Mouse (Mus musculus) left cerebral cortex, adult 2 months (tissue): ENCODE data around the gene Trim2. TPM values are rescaled to one million over a fixed set of nuclear protein-coding genes. Genes with fewer than 3 reads are reported as not detected.
A peak's percentile ranks its signal among the peaks of the same experiment; 100 is the strongest.

Experiments used
- DNase-seq, 2 experiments: peaks; one replicate each; pipeline ENCODE4 v3.0.0; 2021 to 2022; ENCODE audit warnings: low spot score in 2 of 2, mixed read lengths in 1 of 2; ENCODE audit errors: extremely low spot score in 1 of 2
- H3K27ac ChIP-seq: fragments of 200-600 bp; 2 replicates; pipeline ENCODE4 v1.8.1; 2022
- H3K4me3 ChIP-seq: fragments of 200-600 bp; 2 replicates; pipeline ENCODE4 v1.8.1; 2022
- CTCF ChIP-seq: fragments of 200-600 bp; IDR thresholded peaks from 2 replicates; pipeline ENCODE4 v1.8.1; 2022; ENCODE audit warnings: antibody characterized with exemption, mild to moderate bottlenecking, moderate library complexity
- intact Hi-C: fragments of 180-260 bp; cut with DNase I; formaldehyde crosslinking; loops from one replicate; pipeline ENCODE4 v1.15.1; 2025
- total RNA-seq, 2 experiments: library from RNA; stranded (reverse); gene quantifications; 2 replicates each; pipeline ENCODE4 v1.2.3; 2021

Trim2 gene
- total RNA-seq, 2 experiments from 2014 or later = 246 to 280 TPM

DNA sequence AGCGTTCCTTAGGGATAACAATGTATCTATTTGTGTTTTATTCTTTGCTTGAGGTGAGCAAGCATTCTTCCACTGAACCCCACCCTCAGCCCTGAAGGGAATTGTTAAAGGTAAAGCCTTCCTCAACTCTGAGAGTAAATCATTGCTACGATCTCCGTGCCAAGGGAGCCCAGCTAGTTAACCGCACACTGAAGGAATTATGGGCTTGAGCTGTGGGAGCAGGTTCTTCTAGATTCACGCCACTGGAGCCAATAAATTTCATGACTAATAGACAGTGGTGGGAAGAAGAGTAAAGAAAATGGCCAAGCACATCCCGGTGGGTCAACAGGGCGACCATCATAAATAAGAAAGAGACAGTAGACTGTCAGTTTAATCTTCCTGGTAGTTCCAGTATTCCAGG is 56.4 kb downstream of the Trim2 start:
- no peak for TF ChIP-seq CTCF
- no peak overlapping the region for H3K27ac ChIP-seq
- no peak for DNase-seq
- intact Hi-C loops = no loop called here
- no peak overlapping the region for H3K4me3 ChIP-seq

- no peak for TF ChIP-seq CTCF
- H3K27ac ChIP-seq = no peak overlapping the region
- H3K4me3 ChIP-seq = no peak overlapping the region
- no peak for DNase-seq
- intact Hi-C loops = no loop called here
Observed at GRCm38 (mm10) chr3:84247789-84248188, 58.9 kb downstream of the Trim2 start.

DNA sequence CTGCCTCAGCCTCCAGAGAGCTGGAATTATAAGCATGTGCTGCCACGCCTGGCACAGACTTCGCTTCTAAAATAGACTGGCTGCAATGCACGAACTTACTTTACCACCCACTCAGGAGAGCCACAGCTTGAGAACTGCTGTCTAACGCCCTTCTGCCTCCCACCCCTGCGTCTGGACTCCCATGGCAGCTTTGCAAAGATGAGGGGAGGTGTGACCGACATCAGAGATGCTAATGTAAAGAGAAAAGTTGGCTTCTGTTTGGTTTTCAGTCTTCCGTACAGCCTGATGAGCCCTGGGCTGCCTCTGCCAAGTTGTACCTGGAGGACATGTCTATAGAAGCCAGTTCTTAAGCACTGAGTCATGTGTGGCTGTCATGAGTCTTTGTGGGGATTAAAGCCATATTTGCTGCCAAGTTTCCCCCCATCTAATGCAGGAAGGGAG is 60.2 kb downstream of the Trim2 start:
- H3K27ac ChIP-seq = no peak overlapping the region
- intact Hi-C loops = loop anchor here (1.0 kb wide), 3 partner anchors 13 to 42 kb away; no protein-coding TSS in a partner anchor
- no peak overlapping the region for H3K4me3 ChIP-seq
- no peak for TF ChIP-seq CTCF
- DNase-seq = peak; percentile 75 to 80

DNA sequence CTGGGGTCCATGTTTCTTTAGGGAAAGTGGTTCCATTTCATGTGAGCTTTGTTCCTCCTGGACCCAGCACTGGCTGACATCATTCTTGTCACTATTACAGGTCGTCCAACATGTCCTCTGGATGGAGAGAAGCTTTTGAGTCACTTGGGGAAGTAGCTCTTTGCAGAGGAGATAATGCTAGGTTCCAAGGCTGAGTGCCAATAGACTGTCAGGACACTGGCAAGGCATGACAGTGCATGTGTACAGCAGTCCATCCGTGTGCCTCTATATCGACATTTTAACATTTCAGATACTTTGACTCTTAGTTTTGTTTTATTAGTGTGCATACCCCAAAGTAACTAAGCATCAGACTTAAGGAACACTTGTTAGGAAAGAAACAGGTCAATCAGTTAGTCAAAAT is 63.6 kb downstream of the Trim2 start:
- intact Hi-C loops = no loop called here
- no peak overlapping the region for H3K27ac ChIP-seq

DNA sequence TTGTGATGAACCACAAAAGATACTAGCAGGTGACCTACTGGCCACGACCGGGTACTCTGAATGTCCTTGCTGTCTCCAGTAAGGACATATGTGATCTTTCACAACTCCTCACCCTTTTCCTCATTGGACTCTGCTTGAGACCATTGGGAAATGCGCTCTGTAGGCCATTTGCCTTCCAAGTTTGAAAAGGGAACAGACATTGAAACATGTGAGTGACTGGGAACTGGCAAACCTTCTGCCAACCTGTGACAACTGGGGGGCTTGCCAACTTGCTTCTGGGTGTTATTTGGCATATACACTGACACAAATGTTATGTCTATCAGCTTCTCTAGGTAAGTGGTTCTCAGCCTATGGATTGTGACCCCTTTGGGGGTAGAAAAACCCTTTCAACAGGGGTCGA is 64.2 kb downstream of the Trim2 start:
- intact Hi-C loops = no loop called here
- TF ChIP-seq CTCF = no peak
- no peak overlapping the region for H3K4me3 ChIP-seq
- DNase-seq = no peak
- no peak overlapping the region for H3K27ac ChIP-seq

More for the DNA sequence above, 63.6 kb downstream of the Trim2 start:
- H3K4me3 ChIP-seq = no peak overlapping the region
- TF ChIP-seq CTCF = no peak
- DNase-seq = no peak

GRCm38 (mm10) chr3:84241098-84241497 is 65.6 kb downstream of the Trim2 start:
- intact Hi-C loops = no loop called here
- TF ChIP-seq CTCF = no peak
- Histone ChIP-seq H3K27ac (no peak overlapping the region), H3K4me3 (no peak overlapping the region)
- DNase-seq = no peak

GRCm38 (mm10) chr3:84235420-84236304 is 71.0 kb downstream of the Trim2 start:
- intact Hi-C loops = no loop called here
- no peak for TF ChIP-seq CTCF
- DNase-seq = no peak
- Histone ChIP-seq H3K4me3 (no peak overlapping the region), H3K27ac (no peak overlapping the region)

DNA sequence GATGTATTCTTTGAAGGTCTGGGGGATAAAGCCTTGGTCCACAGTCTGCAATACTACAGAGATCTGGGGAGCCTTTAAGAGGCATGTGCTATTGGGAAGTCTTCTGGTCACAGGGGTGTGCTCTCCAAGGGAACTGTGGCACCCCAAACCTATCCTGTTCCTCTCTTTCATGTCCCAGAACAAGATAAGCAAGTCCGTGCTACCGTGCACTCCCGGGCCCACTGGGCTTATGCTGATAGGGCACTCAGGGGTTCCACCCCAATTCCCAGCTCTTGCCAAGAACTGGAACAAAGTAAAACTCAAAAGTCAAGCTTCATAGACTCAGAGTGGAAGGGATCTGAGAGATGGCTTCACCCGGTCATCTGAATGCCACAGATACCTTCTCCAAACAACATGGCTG is 72.1 kb downstream of the Trim2 start:
- Histone ChIP-seq H3K27ac (no peak overlapping the region), H3K4me3 (no peak overlapping the region)
- intact Hi-C loops = no loop called here
- no peak for TF ChIP-seq CTCF
- DNase-seq = no peak

DNA sequence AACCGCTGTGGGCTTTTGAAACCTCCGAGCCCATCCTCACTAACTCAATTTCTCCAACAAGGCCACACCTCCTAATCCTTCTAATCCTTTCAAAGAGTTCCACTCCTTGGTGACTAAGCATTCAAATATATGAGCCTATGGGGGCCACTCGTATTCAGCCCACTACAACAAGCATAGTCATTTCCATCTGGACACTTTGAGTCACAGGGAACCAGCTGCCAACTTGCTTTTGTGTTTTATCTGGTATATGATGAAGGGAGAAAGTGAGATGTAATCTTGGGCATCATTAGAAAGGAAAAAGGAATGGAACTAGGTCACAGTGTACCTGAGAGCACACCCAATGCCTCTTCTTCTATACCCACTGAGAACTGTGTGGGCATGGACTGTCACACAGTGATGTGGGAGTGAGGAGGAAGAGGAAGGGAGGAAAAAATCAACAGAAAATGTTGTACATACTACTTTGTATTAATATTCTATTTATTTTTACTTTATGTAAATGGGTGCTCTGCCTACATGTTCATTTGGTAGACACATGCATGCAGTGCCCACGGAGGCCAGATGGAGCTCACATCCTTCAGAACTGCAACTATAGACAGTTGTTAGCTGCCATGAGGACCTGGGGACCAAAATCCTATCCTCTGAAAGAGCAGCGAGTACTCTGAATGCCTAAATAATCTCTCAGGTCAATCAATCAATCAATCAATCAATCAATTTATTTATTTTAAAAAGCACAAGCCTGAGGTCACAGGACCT is 72.8 kb downstream of the Trim2 start:
- no peak overlapping the region for H3K4me3 ChIP-seq
- intact Hi-C loops = loop anchor here (1.0 kb wide), 2 partner anchors 12 to 25 kb away; no protein-coding TSS in a partner anchor
- TF ChIP-seq CTCF = no peak; the same call in 1 of the 2 replicates
- no peak overlapping the region for H3K27ac ChIP-seq
- DNase-seq = peak in 1 of 2 experiments; percentile 44

GRCm38 (mm10) chr3:84232312-84232711 is 74.4 kb downstream of the Trim2 start:
- no peak overlapping the region for H3K27ac ChIP-seq
- TF ChIP-seq CTCF = no peak
- intact Hi-C loops = no loop called here
- DNase-seq = no peak
- H3K4me3 ChIP-seq = no peak overlapping the region

DNA sequence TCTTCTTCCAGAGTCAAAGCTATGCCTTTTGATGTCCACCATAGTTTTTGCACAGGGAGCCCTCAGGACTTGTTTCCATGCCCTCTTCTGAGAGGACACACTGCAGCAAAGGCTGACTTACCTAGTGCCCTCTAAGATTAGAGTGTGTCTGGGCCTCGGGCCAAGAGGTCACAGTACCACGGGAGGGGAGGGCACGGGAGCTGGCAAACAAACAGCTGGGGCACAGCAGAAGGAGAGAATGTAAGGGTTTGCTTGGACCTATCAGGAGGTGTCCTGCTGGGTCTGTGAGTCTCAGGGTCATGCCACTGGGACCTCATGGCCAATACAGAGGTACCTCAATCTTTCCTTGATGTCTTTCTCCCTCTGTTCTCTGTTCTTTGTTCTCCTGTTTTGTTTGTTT is 75.7 kb downstream of the Trim2 start:
- DNase-seq = no peak
- no peak overlapping the region for H3K27ac ChIP-seq
- intact Hi-C loops = no loop called here
- no peak overlapping the region for H3K4me3 ChIP-seq
- TF ChIP-seq CTCF = no peak

DNA sequence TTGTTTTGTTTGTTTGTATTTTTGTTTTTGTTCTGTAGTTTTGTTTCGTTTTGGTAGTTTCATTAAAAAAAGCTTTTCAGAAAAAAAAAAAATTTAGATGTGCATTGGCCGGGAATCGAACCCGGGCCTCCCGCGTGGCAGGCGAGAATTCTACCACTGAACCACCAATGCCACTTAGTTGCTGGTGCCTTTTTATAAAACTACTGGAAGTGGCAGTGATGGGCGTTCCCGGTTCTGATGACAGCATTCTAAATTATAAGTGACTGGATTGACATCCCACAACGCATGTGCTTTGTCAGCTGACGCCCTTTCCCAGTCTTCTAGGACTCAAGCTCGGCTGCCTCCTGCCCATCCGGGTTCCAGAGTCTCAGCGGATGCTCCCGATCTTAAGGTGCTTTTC is 77.8 kb downstream of the Trim2 start:
- no peak for TF ChIP-seq CTCF
- Histone ChIP-seq H3K27ac (peak overlapping the region; percentile 6), H3K4me3 (peak overlapping the region; percentile 40)
- peak in 1 of 2 experiments; percentile 39 for DNase-seq
- intact Hi-C loops = no loop called here
